Mouse (Mus musculus): Measurements from ENCODE around the gene Ror1.
A peak's percentile ranks its signal among the peaks of the same experiment; 100 is the strongest.

Gene Ror1

GRCm38 (mm10) chr4:100158401-100158800 is 62.8 kb downstream of the Ror1 start:
- peak; percentile 26 for DNase-seq (ENCODE audit: low read depth, low spot score)

GRCm38 (mm10) chr4:100160156-100160555 is 64.6 kb downstream of the Ror1 start:
- DNase-seq (ENCODE audit: low read depth, low spot score), result peak; percentile 47

GRCm38 (mm10) chr4:100165790-100166189 is 70.2 kb downstream of the Ror1 start:
- peak; percentile 36 for DNase-seq (ENCODE audit: low read depth, low spot score)

GRCm38 (mm10) chr4:100166871-100167270 is 71.3 kb downstream of the Ror1 start:
- no peak for DNase-seq (ENCODE audit: low read depth, low spot score)

- DNase-seq (ENCODE audit: low read depth, low spot score), result peak; percentile 65
These were observed 74.1 kb downstream of the Ror1 start for GRCm38 (mm10) chr4:100169683-100170082.

- DNase-seq (ENCODE audit: low read depth, low spot score), result no peak
These were observed 74.6 kb downstream of the Ror1 start for GRCm38 (mm10) chr4:100170161-100170650.

GRCm38 (mm10) chr4:100170743-100171142 is 75.2 kb downstream of the Ror1 start:
- no peak for DNase-seq (ENCODE audit: low read depth, low spot score)

GRCm38 (mm10) chr4:100171483-100171898 is 75.9 kb downstream of the Ror1 start:
- no peak for DNase-seq (ENCODE audit: low read depth, low spot score)

GRCm38 (mm10) chr4:100175594-100175993 is 80.0 kb downstream of the Ror1 start:
- DNase-seq (ENCODE audit: low read depth, low spot score), result no peak

GRCm38 (mm10) chr4:100178316-100178715 is 82.7 kb downstream of the Ror1 start:
- DNase-seq (ENCODE audit: low read depth, low spot score), result no peak

GRCm38 (mm10) chr4:100181676-100182075 is 86.1 kb downstream of the Ror1 start:
- DNase-seq (ENCODE audit: low read depth, low spot score), result peak; percentile 77

GRCm38 (mm10) chr4:100186781-100187180 is 91.2 kb downstream of the Ror1 start:
- no peak for DNase-seq (ENCODE audit: low read depth, low spot score)

GRCm38 (mm10) chr4:100187563-100188200 is 92.1 kb downstream of the Ror1 start:
- DNase-seq (ENCODE audit: low read depth, low spot score), result no peak

GRCm38 (mm10) chr4:100188201-100188699 is 92.7 kb downstream of the Ror1 start:
- peak; percentile 28 for DNase-seq (ENCODE audit: low read depth, low spot score)

GRCm38 (mm10) chr4:100191483-100191882 is 95.9 kb downstream of the Ror1 start:
- no peak for DNase-seq (ENCODE audit: low read depth, low spot score)

- peak; percentile 46 for DNase-seq (ENCODE audit: low read depth, low spot score)
These were observed 98.5 kb downstream of the Ror1 start for GRCm38 (mm10) chr4:100194136-100194535.

- no peak for DNase-seq (ENCODE audit: low read depth, low spot score)
These were observed 100.7 kb downstream of the Ror1 start for GRCm38 (mm10) chr4:100196255-100196793.

GRCm38 (mm10) chr4:100198275-100198674 is 102.7 kb downstream of the Ror1 start:
- DNase-seq (ENCODE audit: low read depth, low spot score), result no peak

GRCm38 (mm10) chr4:100201322-100201721 is 105.7 kb downstream of the Ror1 start:
- DNase-seq (ENCODE audit: low read depth, low spot score), result no peak

GRCm38 (mm10) chr4:100203066-100203465 is 107.5 kb downstream of the Ror1 start:
- DNase-seq (ENCODE audit: low read depth, low spot score), result no peak

- DNase-seq (ENCODE audit: low read depth, low spot score), result no peak
These were observed 108.1 kb downstream of the Ror1 start for GRCm38 (mm10) chr4:100203688-100204087.

- DNase-seq (ENCODE audit: low read depth, low spot score), result no peak
These were observed 108.8 kb downstream of the Ror1 start for GRCm38 (mm10) chr4:100204381-100204780.

- DNase-seq (ENCODE audit: low read depth, low spot score), result no peak
These were observed 112.5 kb downstream of the Ror1 start for GRCm38 (mm10) chr4:100208081-100208480.

Data from brain, adult 2 months (tissue).